Mouse (Mus musculus): ENCODE results near the gene Wdr59. TPM values are rescaled to one million over a fixed set of nuclear protein-coding genes. Genes with fewer than 3 reads are reported as not detected.

The Wdr59 gene
- total and polyA plus RNA-seq, 3 experiments = 3.3 to 10.5 (median 6.7) TPM

- peak overlapping the region; percentile 54; the same call in 1 of the 2 replicates for H3K4me3 ChIP-seq (ENCODE audit: low read depth, low read length)
- peaks cover 17% of the 10 kb centered on the region for H3K36me3 ChIP-seq (replicated peaks)
- no peaks in the 10 kb centered on the region for H3K9me3 ChIP-seq (replicated peaks)
- no peak for TF ChIP-seq POLR2AphosphoS5 (IDR thresholded peaks at IDR 0.05; ENCODE audit: insufficient replicate concordance, low read depth, low read length)
- peak; percentile 72 for TF ChIP-seq TAL1 (conservative IDR thresholded peaks at IDR 0.05; ENCODE audit: low read depth, low read length)
- TF ChIP-seq GATA2 (IDR thresholded peaks at IDR 0.05; ENCODE audit: borderline replicate concordance, low read depth, low read length) = no peak
- no peak for TF ChIP-seq GATA1 (IDR thresholded peaks at IDR 0.05; ENCODE audit: borderline replicate concordance, low read length)
- peak; percentile 96 for ATAC-seq (ENCODE audit: extremely low read depth, insufficient number of reproducible peaks, low FRiP score, poor library complexity, severe bottlenecking)
- H3K27me3 ChIP-seq (ENCODE audit: insufficient read depth, low read length) = peaks cover 7% of the 10 kb centered on the region; the same call in 1 of the 2 replicates
- peaks cover 19% of the 10 kb centered on the region for H3K4me1 ChIP-seq (ENCODE audit: insufficient read depth, low read depth, low read length)
- DNase-seq (ENCODE audit: low spot score) = peak; percentile 43
Observed at GRCm38 (mm10) chr8:111445558-111445957, 76.3 kb downstream of the Wdr59 start.

DNA sequence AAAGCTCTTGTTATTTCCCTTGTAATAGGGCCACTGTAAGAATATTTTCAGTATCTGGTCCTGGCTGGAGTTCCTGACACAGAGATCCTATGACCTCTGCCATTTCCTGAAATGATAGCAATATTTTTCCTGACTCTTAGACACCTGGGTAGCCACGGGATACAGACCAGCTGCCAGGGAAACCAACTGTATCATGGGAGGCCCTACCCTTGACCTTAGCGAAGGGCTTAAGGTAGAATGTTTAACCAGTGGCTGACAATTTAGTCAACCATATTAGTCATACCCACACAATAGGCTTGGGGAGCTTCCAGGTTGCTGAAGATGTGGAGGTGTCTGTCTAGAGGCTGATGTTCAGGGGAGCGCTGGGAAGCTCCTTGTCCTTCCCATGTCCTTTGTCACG, 77.6 kb downstream of the Wdr59 start:
- Histone ChIP-seq H3K4me3 (ENCODE audit: low read depth, low read length) (no peak overlapping the region), H3K4me1 (ENCODE audit: insufficient read depth, low read depth, low read length) (peaks cover 19% of the 10 kb centered on the region), H3K27me3 (ENCODE audit: insufficient read depth, low read length) (peaks cover 11% of the 10 kb centered on the region), H3K9me3 (replicated peaks) (no peaks in the 10 kb centered on the region), H3K36me3 (replicated peaks) (peaks cover 9% of the 10 kb centered on the region)
- TF ChIP-seq POLR2AphosphoS5 (IDR thresholded peaks at IDR 0.05; ENCODE audit: insufficient replicate concordance, low read depth, low read length) (no peak), GATA2 (IDR thresholded peaks at IDR 0.05; ENCODE audit: borderline replicate concordance, low read depth, low read length) (no peak), GATA1 (IDR thresholded peaks at IDR 0.05; ENCODE audit: borderline replicate concordance, low read length) (no peak), CTCF (IDR thresholded peaks at IDR 0.05; ENCODE audit: low read depth, low read length) (no peak), TAL1 (conservative IDR thresholded peaks at IDR 0.05; ENCODE audit: low read depth, low read length) (no peak)
- no peak for DNase-seq (ENCODE audit: low spot score)
- no peak for ATAC-seq (ENCODE audit: extremely low read depth, insufficient number of reproducible peaks, low FRiP score, poor library complexity, severe bottlenecking)

DNA sequence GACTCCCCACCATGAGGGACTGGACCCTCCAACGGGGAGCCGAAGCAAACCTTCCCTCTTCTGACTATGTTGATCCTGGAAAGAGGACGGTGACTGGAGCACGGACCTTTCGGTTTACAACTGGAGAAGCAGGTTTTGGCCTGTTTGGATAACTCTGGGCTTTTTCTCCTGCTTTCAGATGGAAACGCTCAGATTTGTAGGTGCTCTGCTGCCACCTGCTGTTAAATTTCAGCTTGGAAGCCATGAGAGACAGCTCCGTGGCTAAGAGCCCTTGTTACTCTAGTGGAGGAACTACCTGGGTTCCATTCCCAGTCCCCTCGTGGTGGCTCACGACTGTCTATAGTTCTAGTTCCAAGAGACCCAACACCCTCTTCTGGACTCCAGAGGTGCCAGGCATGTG, 82.7 kb downstream of the Wdr59 start:
- Histone ChIP-seq H3K4me1 (ENCODE audit: insufficient read depth, low read depth, low read length) (no peaks in the 10 kb centered on the region), H3K9me3 (replicated peaks) (no peaks in the 10 kb centered on the region), H3K36me3 (replicated peaks) (no peaks in the 10 kb centered on the region), H3K27me3 (ENCODE audit: insufficient read depth, low read length) (peaks cover 33% of the 10 kb centered on the region), H3K4me3 (ENCODE audit: low read depth, low read length) (no peak overlapping the region)
- DNase-seq (ENCODE audit: low spot score) = peak; percentile 13
- no peak for TF ChIP-seq POLR2AphosphoS5 (IDR thresholded peaks at IDR 0.05; ENCODE audit: insufficient replicate concordance, low read depth, low read length)
- ATAC-seq (ENCODE audit: extremely low read depth, insufficient number of reproducible peaks, low FRiP score, poor library complexity, severe bottlenecking) = no peak

- Histone ChIP-seq H3K4me1 (ENCODE audit: insufficient read depth, low read depth, low read length) (0 out of 2 replicates have a peak, but pooled peaks cover 5% of the 10 kb centered on the region), H3K36me3 (replicated peaks) (no peaks in the 10 kb centered on the region), H3K4me3 (ENCODE audit: low read depth, low read length) (no peak overlapping the region), H3K27me3 (ENCODE audit: insufficient read depth, low read length) (peaks cover 26% of the 10 kb centered on the region), H3K9me3 (replicated peaks) (no peaks in the 10 kb centered on the region)
- ATAC-seq (ENCODE audit: extremely low read depth, insufficient number of reproducible peaks, low FRiP score, poor library complexity, severe bottlenecking) (no peak), DNase-seq (ENCODE audit: low spot score) (no peak)
- no peak for TF ChIP-seq POLR2AphosphoS5 (IDR thresholded peaks at IDR 0.05; ENCODE audit: insufficient replicate concordance, low read depth, low read length)
- no peak for TF ChIP-seq GATA2 (IDR thresholded peaks at IDR 0.05; ENCODE audit: borderline replicate concordance, low read depth, low read length)
- TF ChIP-seq CTCF (IDR thresholded peaks at IDR 0.05; ENCODE audit: low read depth, low read length) = no peak
- no peak for TF ChIP-seq GATA1 (IDR thresholded peaks at IDR 0.05; ENCODE audit: borderline replicate concordance, low read length)
Observed at GRCm38 (mm10) chr8:111435071-111435828, 86.6 kb downstream of the Wdr59 start.

DNA sequence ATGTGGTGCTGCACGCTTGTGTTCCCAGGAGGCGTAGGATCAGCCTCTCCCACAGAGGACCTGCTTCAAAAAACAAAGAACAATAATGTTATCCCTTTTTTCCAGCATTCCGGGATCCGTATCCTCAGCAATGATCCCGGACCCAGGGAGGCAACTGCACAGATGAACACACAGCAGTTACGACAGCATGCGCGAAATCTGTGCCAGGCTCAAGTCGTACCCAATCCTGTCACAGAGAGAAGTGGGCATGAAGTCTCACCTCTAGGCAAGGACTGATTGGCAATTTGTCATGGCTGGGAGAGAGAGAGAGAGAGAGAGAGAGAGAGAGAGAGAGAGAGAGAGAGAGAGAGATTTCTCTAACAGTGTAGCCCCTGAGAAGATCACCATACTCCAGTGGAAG, 97.2 kb downstream of the Wdr59 start:
- H3K4me1 ChIP-seq (ENCODE audit: insufficient read depth, low read depth, low read length) = no peaks in the 10 kb centered on the region
- DNase-seq (ENCODE audit: low spot score) = no peak
- peaks cover 32% of the 10 kb centered on the region for H3K27me3 ChIP-seq (ENCODE audit: insufficient read depth, low read length)
- no peaks in the 10 kb centered on the region for H3K9me3 ChIP-seq (replicated peaks)
- no peaks in the 10 kb centered on the region for H3K36me3 ChIP-seq (replicated peaks)
- no peak for TF ChIP-seq GATA2 (IDR thresholded peaks at IDR 0.05; ENCODE audit: borderline replicate concordance, low read depth, low read length)
- TF ChIP-seq CTCF (IDR thresholded peaks at IDR 0.05; ENCODE audit: low read depth, low read length) = no peak
- no peak for TF ChIP-seq TAL1 (conservative IDR thresholded peaks at IDR 0.05; ENCODE audit: low read depth, low read length)
- no peak for TF ChIP-seq GATA1 (IDR thresholded peaks at IDR 0.05; ENCODE audit: borderline replicate concordance, low read length)
- TF ChIP-seq POLR2AphosphoS5 (IDR thresholded peaks at IDR 0.05; ENCODE audit: insufficient replicate concordance, low read depth, low read length) = no peak
- no peak overlapping the region for H3K4me3 ChIP-seq (ENCODE audit: low read depth, low read length)
- no peak for ATAC-seq (ENCODE audit: extremely low read depth, insufficient number of reproducible peaks, low FRiP score, poor library complexity, severe bottlenecking)

DNA sequence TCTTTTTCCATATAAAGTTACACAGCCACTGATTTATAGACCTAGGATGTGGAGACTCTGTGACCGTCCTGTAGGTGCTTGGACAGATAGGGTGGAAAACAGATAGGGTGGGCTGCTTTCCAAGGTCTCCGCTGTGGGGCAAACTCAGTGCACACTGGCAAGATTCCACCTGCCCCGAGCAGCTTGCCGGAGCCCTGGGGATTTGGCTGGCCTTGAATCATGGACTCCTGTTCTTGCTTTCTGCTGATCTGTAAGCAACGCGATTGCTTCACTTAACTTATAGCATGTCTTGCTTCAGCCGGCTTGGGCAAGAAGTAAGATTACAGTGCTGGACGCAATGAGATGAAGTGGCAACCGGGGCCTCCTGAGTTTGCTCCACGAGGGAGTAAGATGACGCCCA, 97.7 kb downstream of the Wdr59 start:
- no peaks in the 10 kb centered on the region for H3K36me3 ChIP-seq (replicated peaks)
- H3K9me3 ChIP-seq (replicated peaks) = no peaks in the 10 kb centered on the region
- DNase-seq (ENCODE audit: low spot score) = no peak
- no peaks in the 10 kb centered on the region for H3K4me1 ChIP-seq (ENCODE audit: insufficient read depth, low read depth, low read length)
- no peak for ATAC-seq (ENCODE audit: extremely low read depth, insufficient number of reproducible peaks, low FRiP score, poor library complexity, severe bottlenecking)
- no peak for TF ChIP-seq GATA2 (IDR thresholded peaks at IDR 0.05; ENCODE audit: borderline replicate concordance, low read depth, low read length)
- TF ChIP-seq TAL1 (conservative IDR thresholded peaks at IDR 0.05; ENCODE audit: low read depth, low read length) = no peak
- TF ChIP-seq CTCF (IDR thresholded peaks at IDR 0.05; ENCODE audit: low read depth, low read length) = no peak
- TF ChIP-seq POLR2AphosphoS5 (IDR thresholded peaks at IDR 0.05; ENCODE audit: insufficient replicate concordance, low read depth, low read length) = no peak
- H3K27me3 ChIP-seq (ENCODE audit: insufficient read depth, low read length) = peaks cover 37% of the 10 kb centered on the region
- no peak overlapping the region for H3K4me3 ChIP-seq (ENCODE audit: low read depth, low read length)

Data from G1E (cell line).